Mouse (Mus musculus) heart, embryonic 12.5 days (tissue): Measurements from ENCODE around the gene Hid1. TPM values are rescaled to one million over a fixed set of nuclear protein-coding genes. Genes with fewer than 3 reads are reported as not detected.

Experiments
- ATAC-seq: fragments of 200-750 bp; cut with Nextera tagmentation; 2 replicates; pipeline ENCODE4 v1.8.0; 2017; ENCODE audit warnings: moderate TSS enrichment, moderate library complexity; ENCODE audit not compliant: insufficient number of reproducible peaks, low FRiP score
- H3K27ac ChIP-seq: fragments of 300-500 bp; sonication (generic); 2 replicates; pipeline ENCODE4 v1.5.1; 2016; ENCODE audit warnings: mild to moderate bottlenecking, moderate library complexity; ENCODE audit not compliant: poor library complexity, severe bottlenecking
- H3K27me3 ChIP-seq: fragments of 300-500 bp; sonication (generic); replicated peaks from 2 replicates; pipeline ENCODE4 v1.6.1; 2016; ENCODE audit warnings: mild to moderate bottlenecking, moderate library complexity
- H3K36me3 ChIP-seq: fragments of 300-500 bp; sonication (generic); 2 replicates; pipeline ENCODE4 v1.6.1; 2016; ENCODE audit warnings: mild to moderate bottlenecking, moderate library complexity
- H3K4me1 ChIP-seq: fragments of 300-500 bp; sonication (generic); replicated peaks from 2 replicates; pipeline ENCODE4 v1.6.1; 2016; ENCODE audit warnings: mild to moderate bottlenecking
- H3K4me2 ChIP-seq: fragments of 300-500 bp; sonication (generic); 2 replicates; pipeline ENCODE4 v1.6.1; 2016; ENCODE audit warnings: mild to moderate bottlenecking, moderate library complexity
- H3K4me3 ChIP-seq: fragments of 300-500 bp; sonication (generic); 2 replicates; pipeline ENCODE4 v1.5.1; 2016; ENCODE audit warnings: mild to moderate bottlenecking
- H3K9ac ChIP-seq: fragments of 300-500 bp; sonication (generic); 2 replicates; pipeline ENCODE4 v1.6.1; 2016; ENCODE audit warnings: mild to moderate bottlenecking, moderate library complexity
- H3K9me3 ChIP-seq: fragments of 300-500 bp; sonication (generic); replicated peaks from 2 replicates; pipeline ENCODE4 v1.6.1; 2016; ENCODE audit warnings: mild to moderate bottlenecking, moderate library complexity
- WGBS: fragments of 180-500 bp; shearing (Covaris S2); methylation state at CpG from one replicate; pipeline ENCODE4 v1.1.7; 2016; 5-methylcytosine and 5-hydroxymethylcytosine counted together
- polyA plus RNA-seq: library from polyadenylated mRNA; unstranded; fragments of >200 nt; fragmentation: Nextera tagmentation; extraction: Ambion mirVana; gene quantifications from 2 replicates; pipeline ENCODE4 v1.2.1, GENCODE M21; 2016

Hid1 gene
- polyA plus RNA-seq, 1 experiment from 2014 or later = 6.0 TPM

DNA sequence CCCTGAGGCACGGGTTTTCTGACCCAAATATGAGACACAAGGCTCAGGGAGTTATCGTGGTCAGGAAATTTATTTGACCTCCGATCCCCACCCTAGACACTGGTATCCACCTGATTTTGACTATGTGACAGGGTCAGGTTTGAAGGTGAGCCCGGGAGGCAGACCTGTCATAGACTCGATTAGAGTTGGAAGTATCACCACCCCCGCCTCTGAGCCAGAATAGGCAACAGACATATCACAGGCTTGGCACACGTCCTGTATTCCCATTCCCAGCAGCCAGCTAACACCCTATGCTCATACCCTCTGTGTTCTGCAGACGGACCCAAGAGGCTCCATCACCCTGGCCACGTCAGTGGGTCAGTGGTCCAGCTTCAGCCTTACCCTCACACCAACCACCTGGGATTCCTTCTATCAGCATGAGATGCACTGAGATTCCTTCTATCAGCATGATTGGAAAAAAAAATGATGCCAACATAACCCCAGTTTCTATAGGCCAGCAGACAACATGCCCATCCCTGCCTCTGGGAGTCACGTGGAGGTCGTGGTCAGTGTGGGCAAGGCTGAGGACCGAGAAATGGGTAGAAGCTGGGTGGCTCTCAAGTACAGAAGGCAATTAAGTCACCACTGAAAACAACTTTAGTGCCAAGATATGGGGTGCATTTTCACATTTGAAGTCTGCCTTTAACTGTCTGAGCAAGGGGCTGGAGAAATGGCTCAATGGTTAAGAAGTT lies 7.3 kb upstream of the Hid1 start:
- no peak for ATAC-seq
- no peak overlapping the region for H3K27ac ChIP-seq
- peak overlapping the region; percentile 76 for H3K4me2 ChIP-seq
- 56% methylated on average over 12 of the region's 12 CpGs for WGBS
- H3K4me1 ChIP-seq = peaks cover 14% of the 10 kb centered on the region
- H3K27me3 ChIP-seq = peaks cover 60% of the 10 kb centered on the region
- peak overlapping the region; percentile 42 for H3K4me3 ChIP-seq
- peak overlapping the region; percentile 67; the same call in 1 of the 2 replicates for H3K9ac ChIP-seq
- peaks cover 4% of the 10 kb centered on the region; the same call in 1 of the 2 replicates for H3K9me3 ChIP-seq
- H3K36me3 ChIP-seq = no peaks in the 10 kb centered on the region

DNA sequence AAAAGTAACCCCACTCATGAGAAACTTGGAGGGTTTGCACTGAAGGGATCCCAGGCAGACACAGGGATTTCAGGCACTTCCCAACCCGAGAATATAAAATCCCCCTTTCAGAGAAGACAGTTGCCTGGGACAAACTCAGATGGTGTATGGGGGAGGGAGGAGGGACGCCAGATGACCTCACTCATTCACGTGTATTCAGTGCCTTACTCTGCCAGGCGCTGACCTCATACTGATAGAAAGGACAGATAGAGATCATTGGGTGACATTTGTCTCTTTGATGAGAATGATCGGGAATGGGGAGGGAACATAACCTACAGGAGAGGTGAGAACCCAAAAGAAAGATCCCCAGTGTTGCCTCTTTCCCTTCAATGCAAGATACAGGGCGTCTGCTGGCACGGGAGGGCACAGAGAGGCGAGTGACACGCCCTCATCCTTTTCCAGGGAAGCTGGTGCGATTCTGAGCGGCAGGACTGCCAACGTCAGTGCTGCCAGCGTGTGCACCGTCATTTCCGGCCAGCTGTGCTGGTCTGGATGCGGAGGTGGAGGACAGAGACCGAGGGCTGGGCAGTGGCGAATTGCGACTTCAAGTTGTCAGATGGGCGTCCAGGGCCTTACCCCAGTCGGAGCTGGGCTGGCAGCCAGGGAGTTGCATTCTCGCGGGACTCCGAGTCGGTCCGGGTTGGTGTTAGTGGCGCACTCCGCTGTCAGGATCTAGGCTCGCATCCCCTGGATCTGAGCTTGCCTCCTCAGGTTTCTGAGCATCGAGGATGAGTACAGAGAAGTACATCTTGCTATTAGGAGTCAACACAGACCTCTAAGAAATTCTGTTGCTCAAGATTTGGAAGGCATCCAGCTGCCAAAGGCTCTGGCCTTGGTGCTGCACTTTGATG lies 6.5 kb upstream of the Hid1 start:
- 2% methylated on average over 30 of the region's 30 CpGs for WGBS
- peak overlapping the region; percentile 42 for H3K4me3 ChIP-seq
- H3K27me3 ChIP-seq = peaks cover 66% of the 10 kb centered on the region
- ATAC-seq = peak; percentile 55; the same call in 1 of the 2 replicates
- peak overlapping the region; percentile 76 for H3K4me2 ChIP-seq
- H3K4me1 ChIP-seq = peaks cover 14% of the 10 kb centered on the region
- H3K9ac ChIP-seq = peak overlapping the region; percentile 67
- peaks cover 4% of the 10 kb centered on the region; the same call in 1 of the 2 replicates for H3K9me3 ChIP-seq
- no peak overlapping the region for H3K27ac ChIP-seq
- H3K36me3 ChIP-seq = no peaks in the 10 kb centered on the region

DNA sequence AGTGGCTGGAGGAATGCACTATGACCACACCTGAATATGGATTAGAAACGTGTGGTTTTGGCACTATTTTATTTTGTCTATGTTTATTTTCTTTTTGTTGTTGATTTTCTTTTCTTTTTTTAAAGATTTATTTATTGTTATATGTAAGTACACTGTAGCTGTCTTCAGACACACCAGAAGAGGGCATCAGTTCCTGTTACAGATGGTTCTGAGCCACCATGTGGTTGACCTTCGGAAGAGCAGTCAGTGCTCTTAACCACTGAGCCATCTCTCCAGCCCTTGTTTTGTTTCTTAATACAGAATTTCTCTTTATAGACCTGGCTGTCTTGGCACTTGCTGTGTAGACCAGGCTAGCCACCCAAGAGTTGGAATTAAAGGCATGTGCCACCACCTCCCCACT lies 5.2 kb upstream of the Hid1 start:
- Histone ChIP-seq H3K27me3 (peaks cover 75% of the 10 kb centered on the region), H3K27ac (no peak overlapping the region), H3K36me3 (no peaks in the 10 kb centered on the region), H3K4me2 (no peak overlapping the region), H3K9me3 (no peaks in the 10 kb centered on the region), H3K4me3 (no peak overlapping the region), H3K9ac (no peak overlapping the region), H3K4me1 (peaks cover 14% of the 10 kb centered on the region)
- ATAC-seq = no peak
- whole genome bisulfite sequencing = 49% methylated on average over 2 of the region's 2 CpGs

DNA sequence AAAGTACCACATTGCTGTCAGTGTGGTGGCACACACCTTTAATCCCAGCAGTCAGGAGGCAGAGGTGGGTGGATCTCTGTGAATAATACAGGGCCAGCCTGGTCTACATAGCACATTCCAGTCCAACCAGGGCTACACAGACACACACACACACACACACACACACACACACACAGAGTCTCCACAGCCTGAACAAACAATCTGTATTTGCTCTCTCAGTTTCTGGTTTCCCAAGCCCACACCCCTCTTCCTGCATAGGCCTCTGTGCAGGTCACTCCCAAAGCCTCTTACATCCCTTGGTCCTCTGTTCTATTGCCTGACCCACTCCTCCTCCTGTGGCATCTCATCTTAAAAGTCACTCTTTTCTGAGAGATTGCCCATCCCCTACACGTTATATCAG lies 4.5 kb upstream of the Hid1 start:
- Histone ChIP-seq H3K9ac (no peak overlapping the region), H3K9me3 (no peaks in the 10 kb centered on the region), H3K4me1 (peaks cover 18% of the 10 kb centered on the region), H3K36me3 (no peaks in the 10 kb centered on the region), H3K27ac (no peak overlapping the region), H3K27me3 (peaks cover 77% of the 10 kb centered on the region), H3K4me3 (no peak overlapping the region), H3K4me2 (no peak overlapping the region)
- ATAC-seq = no peak
- WGBS = 57% methylated on average over 1 of the region's 1 CpGs

DNA sequence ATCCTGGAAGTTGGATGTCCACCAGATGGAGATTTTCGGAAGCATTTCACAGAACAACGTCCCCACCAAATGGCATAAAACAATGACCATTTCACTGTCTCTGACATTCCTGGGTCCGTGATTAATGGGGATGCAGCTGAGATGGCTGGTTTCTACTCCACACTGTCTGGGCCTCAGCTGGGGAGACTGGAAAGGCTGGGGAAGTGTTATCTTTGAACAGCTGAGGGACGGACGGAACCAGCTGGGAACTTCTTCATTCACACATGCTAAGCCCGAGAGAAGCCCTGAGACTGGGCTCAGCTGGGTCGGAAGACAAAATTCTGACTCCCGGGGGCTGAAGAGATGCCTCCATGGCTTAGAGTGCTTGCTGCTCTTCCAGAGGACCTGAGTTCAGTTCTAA lies 3.8 kb upstream of the Hid1 start:
- 54% methylated on average over 8 of the region's 8 CpGs for WGBS
- Histone ChIP-seq H3K36me3 (no peaks in the 10 kb centered on the region), H3K4me2 (no peak overlapping the region), H3K9ac (no peak overlapping the region), H3K27ac (no peak overlapping the region), H3K4me3 (no peak overlapping the region), H3K27me3 (peaks cover 78% of the 10 kb centered on the region), H3K9me3 (no peaks in the 10 kb centered on the region), H3K4me1 (peaks cover 24% of the 10 kb centered on the region)
- ATAC-seq = no peak

DNA sequence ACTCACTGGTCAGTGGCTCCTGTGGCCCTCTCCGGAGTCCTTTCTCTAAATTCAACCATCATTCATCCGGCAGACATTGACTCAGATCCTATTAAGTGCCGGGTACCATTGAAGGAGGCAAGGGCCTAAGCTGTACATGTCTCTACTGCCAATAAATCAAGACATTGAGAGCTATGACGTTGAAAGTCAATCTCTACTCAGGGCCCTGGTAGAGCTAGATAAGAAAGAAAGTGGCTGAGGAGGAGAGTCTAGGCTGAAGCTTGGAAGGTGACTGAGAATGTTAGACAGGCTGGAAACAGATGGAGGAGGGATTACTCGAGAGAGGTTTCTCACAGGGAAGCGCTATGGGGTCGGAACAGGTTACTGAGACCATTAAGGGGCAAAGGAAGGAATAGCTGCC lies 2.8 kb upstream of the Hid1 start:
- H3K36me3 ChIP-seq = no peaks in the 10 kb centered on the region
- 50% methylated on average over 7 of the region's 7 CpGs for WGBS
- H3K9me3 ChIP-seq = no peaks in the 10 kb centered on the region
- no peak overlapping the region for H3K4me2 ChIP-seq
- H3K9ac ChIP-seq = no peak overlapping the region
- H3K27me3 ChIP-seq = peaks cover 78% of the 10 kb centered on the region
- ATAC-seq = no peak
- no peak overlapping the region for H3K4me3 ChIP-seq
- H3K4me1 ChIP-seq = peaks cover 34% of the 10 kb centered on the region
- H3K27ac ChIP-seq = no peak overlapping the region

DNA sequence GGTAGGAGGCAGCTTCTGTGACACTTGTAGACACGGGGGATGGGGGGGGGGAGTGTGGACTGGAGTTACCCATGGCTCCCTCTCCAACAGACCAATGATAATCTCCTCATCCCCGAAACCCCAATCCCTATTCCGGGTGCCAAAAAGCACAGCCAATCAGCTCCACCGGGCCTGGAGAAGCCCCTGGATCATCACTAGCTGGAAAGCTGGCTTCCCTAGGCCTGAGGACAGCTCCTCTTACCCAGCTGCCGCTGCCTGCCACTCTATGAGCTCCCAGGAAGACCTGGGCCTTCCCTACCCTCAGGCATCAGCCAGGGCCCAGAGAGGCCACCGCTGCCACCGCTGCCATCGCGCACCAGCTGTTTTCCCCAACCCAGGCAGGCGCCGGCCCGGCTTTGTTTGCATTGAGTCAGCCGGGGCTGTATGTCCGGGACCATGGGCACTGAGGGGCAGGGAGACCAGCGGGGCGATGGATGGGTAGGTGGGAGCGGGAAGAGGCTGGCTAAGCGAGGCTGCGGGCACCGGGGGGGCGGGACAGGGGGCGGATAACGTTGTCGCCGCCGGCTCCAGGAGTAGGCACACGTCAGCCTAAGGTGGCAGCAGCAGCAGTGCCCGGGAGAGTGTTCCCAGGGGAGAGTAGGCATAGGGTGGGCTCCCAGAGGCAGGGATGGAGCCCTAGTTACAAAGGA lies 706 bp downstream of the Hid1 start:
- peaks cover 24% of the 10 kb centered on the region for H3K4me1 ChIP-seq
- peak overlapping the region; percentile 70 for H3K9ac ChIP-seq
- H3K9me3 ChIP-seq = no peaks in the 10 kb centered on the region
- 4% methylated on average over 28 of the region's 28 CpGs for WGBS
- H3K27me3 ChIP-seq = peaks cover 73% of the 10 kb centered on the region
- no peaks in the 10 kb centered on the region for H3K36me3 ChIP-seq
- no peak overlapping the region for H3K27ac ChIP-seq
- H3K4me3 ChIP-seq = peak overlapping the region; percentile 60
- H3K4me2 ChIP-seq = peak overlapping the region; percentile 95
- peak; percentile 13; the same call in 1 of the 2 replicates for ATAC-seq

DNA sequence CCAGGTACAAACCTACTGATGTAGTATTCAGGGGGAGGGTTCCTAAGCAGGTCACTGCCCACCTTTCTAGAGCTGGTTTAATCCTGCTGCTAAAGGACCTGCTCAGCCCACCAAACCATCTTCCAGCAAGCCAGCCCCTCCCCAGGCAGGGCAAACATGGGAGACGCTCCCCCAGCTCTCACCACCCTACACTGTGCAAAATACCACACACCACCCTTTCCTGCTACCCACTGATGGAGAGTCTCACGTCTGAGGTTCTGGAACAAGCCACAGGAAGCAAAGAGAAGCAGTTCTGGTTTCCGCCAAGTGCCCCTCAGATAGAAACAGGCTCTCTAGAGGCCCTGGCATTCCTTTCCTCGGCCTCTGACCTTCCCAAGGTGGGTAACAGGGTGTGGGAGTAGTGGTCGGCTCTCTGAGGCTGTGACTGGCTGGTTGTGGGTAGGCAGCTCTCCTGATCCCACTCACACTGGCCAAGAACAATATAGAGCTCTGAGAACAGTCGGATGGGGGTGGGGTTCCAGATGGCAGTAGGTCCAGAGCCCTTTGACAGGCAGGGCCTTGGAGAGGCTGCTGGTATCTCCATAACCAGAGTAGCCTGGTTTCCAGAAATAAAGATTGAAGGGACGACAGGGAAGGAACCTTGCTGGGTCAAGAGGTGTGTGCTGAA lies 1.4 kb downstream of the Hid1 start:
- H3K9me3 ChIP-seq = no peaks in the 10 kb centered on the region
- H3K36me3 ChIP-seq = no peaks in the 10 kb centered on the region
- peak overlapping the region; percentile 60; the same call in 1 of the 2 replicates for H3K4me3 ChIP-seq
- peaks cover 71% of the 10 kb centered on the region for H3K27me3 ChIP-seq
- peak; percentile 30 for ATAC-seq
- H3K27ac ChIP-seq = no peak overlapping the region
- no peak overlapping the region for H3K9ac ChIP-seq
- peak overlapping the region; percentile 95 for H3K4me2 ChIP-seq
- H3K4me1 ChIP-seq = peaks cover 24% of the 10 kb centered on the region
- 20% methylated on average over 7 of the region's 7 CpGs for WGBS

DNA sequence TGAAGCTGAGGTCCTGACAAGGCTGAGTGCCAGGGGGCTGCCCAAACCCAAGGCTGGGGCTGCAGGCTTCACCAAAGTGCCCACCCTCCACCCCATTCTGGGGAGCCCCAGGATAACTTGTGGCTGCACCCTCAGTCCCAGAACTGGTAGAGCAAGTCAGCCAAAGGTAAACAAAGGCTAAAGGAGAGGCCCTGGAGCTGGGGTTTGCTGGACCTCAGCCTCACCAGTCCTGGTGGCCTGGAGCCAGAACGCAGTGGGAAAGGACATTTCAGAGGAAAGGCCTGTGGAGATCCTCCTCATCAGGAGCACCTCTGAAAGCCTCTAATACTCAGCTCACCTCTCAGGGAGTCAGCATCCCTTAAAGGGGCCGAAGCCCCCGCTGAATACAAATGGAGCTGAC lies 3.4 kb downstream of the Hid1 start:
- no peak for ATAC-seq

DNA sequence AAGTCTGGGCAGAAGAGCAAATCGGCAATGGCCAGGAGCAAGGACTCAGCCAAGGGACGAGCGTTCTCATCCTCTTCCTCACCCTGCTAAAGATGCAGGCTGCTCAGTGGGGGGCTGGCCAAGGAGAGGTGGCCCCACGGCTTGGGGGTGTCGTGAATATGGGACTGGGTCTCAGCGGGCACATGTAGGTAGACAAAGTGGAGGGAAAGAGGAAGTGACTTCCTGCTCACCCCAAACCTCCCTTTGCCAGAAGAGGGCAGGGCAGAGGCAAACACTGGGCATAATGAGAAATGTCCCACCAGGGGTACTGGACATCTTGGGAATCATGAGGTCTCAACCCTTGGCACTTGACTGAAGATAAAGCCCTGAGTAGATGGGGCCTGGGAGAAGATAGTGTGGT lies 7.8 kb downstream of the Hid1 start:
- 71% methylated on average over 6 of the region's 6 CpGs for WGBS
- Histone ChIP-seq H3K9ac (0 out of 2 replicates have a peak overlapping the region, but pooled peaks have one; percentile 20), H3K36me3 (no peaks in the 10 kb centered on the region), H3K9me3 (no peaks in the 10 kb centered on the region), H3K4me2 (no peak overlapping the region), H3K4me1 (peaks cover 14% of the 10 kb centered on the region), H3K4me3 (no peak overlapping the region), H3K27me3 (peaks cover 44% of the 10 kb centered on the region), H3K27ac (no peak overlapping the region)
- ATAC-seq = no peak

More for the DNA sequence above, 3.4 kb downstream of the Hid1 start:
- Histone ChIP-seq H3K9ac (no peak overlapping the region), H3K36me3 (no peaks in the 10 kb centered on the region), H3K27ac (no peak overlapping the region), H3K9me3 (no peaks in the 10 kb centered on the region), H3K4me2 (no peak overlapping the region), H3K4me1 (peaks cover 32% of the 10 kb centered on the region), H3K27me3 (peaks cover 52% of the 10 kb centered on the region), H3K4me3 (no peak overlapping the region)
- WGBS = 81% methylated on average over 3 of the region's 3 CpGs
